Mouse (Mus musculus) midbrain, postnatal 0 days (tissue): ENCODE results near the gene Dnah11. TPM values are rescaled to one million over a fixed set of nuclear protein-coding genes. Genes with fewer than 3 reads are reported as not detected.

Source experiments
- ATAC-seq: fragments of 200-750 bp; cut with Nextera tagmentation; 2 replicates; pipeline ENCODE4 v1.8.0; 2017; ENCODE audit warnings: moderate number of reproducible peaks, mild to moderate bottlenecking, moderate TSS enrichment, moderate library complexity; ENCODE audit not compliant: low FRiP score
- DNase-seq: peaks from one replicate; pipeline ENCODE4 v3.0.0-alpha.2; 2015; ENCODE audit warnings: low spot score
- H3K27ac ChIP-seq: fragments of 300-500 bp; sonication (generic); 2 replicates; pipeline ENCODE4 v1.5.1; 2014; ENCODE audit warnings: low read depth, mild to moderate bottlenecking, low read length, mixed read lengths
- H3K27me3 ChIP-seq: fragments of 300-500 bp; sonication (generic); 2 replicates; pipeline ENCODE4 v1.6.1; 2014; ENCODE audit warnings: low read length, control low read depth, mixed read lengths; ENCODE audit not compliant: insufficient read depth
- H3K36me3 ChIP-seq: fragments of 300-500 bp; sonication (generic); 2 replicates; pipeline ENCODE4 v1.6.1; 2014; ENCODE audit warnings: low read length, control low read depth, mixed read lengths; ENCODE audit not compliant: insufficient read depth
- H3K4me1 ChIP-seq: fragments of 300-500 bp; sonication (generic); 2 replicates; pipeline ENCODE4 v1.6.1; 2014; ENCODE audit warnings: mild to moderate bottlenecking, control low read depth, antibody characterized with exemption, low read length, mixed read lengths; ENCODE audit not compliant: insufficient read depth
- H3K4me2 ChIP-seq: fragments of 300-500 bp; sonication (generic); 2 replicates; pipeline ENCODE4 v1.6.1; 2014; ENCODE audit warnings: low read depth, mild to moderate bottlenecking, low read length, mixed read lengths; ENCODE audit not compliant: poor library complexity, severe bottlenecking
- H3K4me3 ChIP-seq: fragments of 300-500 bp; sonication (generic); 2 replicates; pipeline ENCODE4 v1.5.1; 2014; ENCODE audit warnings: low read depth, mild to moderate bottlenecking, low read length, moderate library complexity
- H3K9ac ChIP-seq: fragments of 300-500 bp; sonication (generic); replicated peaks from 2 replicates; pipeline ENCODE4 v1.6.1; 2014; ENCODE audit warnings: mild to moderate bottlenecking, low read length, moderate library complexity, mixed read lengths; ENCODE audit not compliant: poor library complexity, severe bottlenecking
- H3K9me3 ChIP-seq: fragments of 300-500 bp; sonication (generic); 2 replicates; pipeline ENCODE4 v1.6.1; 2016; ENCODE audit warnings: low read length, control low read depth
- CTCF ChIP-seq: IDR thresholded peaks from 2 replicates; pipeline ENCODE4 v1.5.1; 2016; ENCODE audit warnings: antibody characterized with exemption, mild to moderate bottlenecking
- WGBS: fragments of 180-500 bp; shearing (Covaris S2); extraction: QIAGEN DNeasy Blood & Tissue Kit; methylation state at CpG from one replicate; pipeline ENCODE4 v1.1.7; 2014; 5-methylcytosine and 5-hydroxymethylcytosine counted together
- polyA plus RNA-seq: library from polyadenylated mRNA; unstranded; fragments of >200 nt; fragmentation: Nextera tagmentation; extraction: Ambion mirVana; gene quantifications from 2 replicates; pipeline ENCODE4 v1.2.1, GENCODE M21; 2015
- total RNA-seq: library from RNA; depleted of rRNA; stranded (reverse); fragments of >200 nt; gene quantifications from 2 replicates; pipeline ENCODE4 v1.2.3, GENCODE M21; 2014

The Dnah11 gene
- total and polyA plus RNA-seq, 2 experiments from 2014 or later = 0.25 to 1.4 TPM

- H3K4me3 ChIP-seq = no peak overlapping the region
- 83% methylated on average over 5 of the region's 5 CpGs for WGBS
- H3K27ac ChIP-seq = no peak overlapping the region
- no peaks in the 10 kb centered on the region for H3K9me3 ChIP-seq
- H3K9ac ChIP-seq = no peak overlapping the region
- H3K27me3 ChIP-seq = no peaks in the 10 kb centered on the region
- no peaks in the 10 kb centered on the region for H3K4me1 ChIP-seq
- TF ChIP-seq CTCF = no peak
- H3K4me2 ChIP-seq = no peak overlapping the region
- H3K36me3 ChIP-seq = no peaks in the 10 kb centered on the region
- DNase-seq (no peak), ATAC-seq (no peak)
These were observed 41.9 kb downstream of the Dnah11 start for GRCm38 (mm10) chr12:118156986-118157385.

- H3K36me3 ChIP-seq = no peaks in the 10 kb centered on the region
- no peaks in the 10 kb centered on the region for H3K4me1 ChIP-seq
- TF ChIP-seq CTCF = no peak
- no peaks in the 10 kb centered on the region for H3K9me3 ChIP-seq
- no peak overlapping the region for H3K4me2 ChIP-seq
- H3K27me3 ChIP-seq = no peaks in the 10 kb centered on the region
- ATAC-seq = no peak
- H3K4me3 ChIP-seq = no peak overlapping the region
- no peak overlapping the region for H3K9ac ChIP-seq
- no peak overlapping the region for H3K27ac ChIP-seq
- 86% methylated on average over 2 of the region's 2 CpGs for WGBS
- DNase-seq = no peak
These were observed 51.3 kb downstream of the Dnah11 start for GRCm38 (mm10) chr12:118147521-118148033.

DNA sequence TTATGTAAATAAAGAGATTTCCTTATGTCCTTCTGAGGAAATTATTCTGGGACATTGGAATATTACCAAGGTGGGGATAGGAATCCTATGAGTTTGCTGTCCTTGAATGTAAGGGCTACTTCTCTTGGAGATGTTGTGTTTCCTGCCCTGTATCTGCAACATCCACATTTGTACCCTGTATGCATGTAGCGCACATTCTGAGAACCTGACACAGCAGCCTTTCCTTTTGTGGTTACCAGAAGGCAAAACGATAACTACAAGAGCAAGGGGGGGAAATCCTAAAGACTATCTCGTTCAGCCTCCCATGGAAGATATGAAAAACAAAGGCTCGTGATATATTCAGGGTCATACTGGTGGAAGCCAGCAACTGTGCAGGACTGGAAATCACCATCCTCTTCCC, 70.7 kb downstream of the Dnah11 start:
- WGBS = 91% methylated on average over 4 of the region's 4 CpGs
- no peak for DNase-seq
- Histone ChIP-seq H3K4me2 (no peak overlapping the region), H3K4me1 (no peaks in the 10 kb centered on the region), H3K27me3 (no peaks in the 10 kb centered on the region), H3K36me3 (no peaks in the 10 kb centered on the region), H3K27ac (no peak overlapping the region), H3K4me3 (no peak overlapping the region), H3K9me3 (no peaks in the 10 kb centered on the region), H3K9ac (no peak overlapping the region)
- TF ChIP-seq CTCF = no peak
- ATAC-seq = no peak

DNA sequence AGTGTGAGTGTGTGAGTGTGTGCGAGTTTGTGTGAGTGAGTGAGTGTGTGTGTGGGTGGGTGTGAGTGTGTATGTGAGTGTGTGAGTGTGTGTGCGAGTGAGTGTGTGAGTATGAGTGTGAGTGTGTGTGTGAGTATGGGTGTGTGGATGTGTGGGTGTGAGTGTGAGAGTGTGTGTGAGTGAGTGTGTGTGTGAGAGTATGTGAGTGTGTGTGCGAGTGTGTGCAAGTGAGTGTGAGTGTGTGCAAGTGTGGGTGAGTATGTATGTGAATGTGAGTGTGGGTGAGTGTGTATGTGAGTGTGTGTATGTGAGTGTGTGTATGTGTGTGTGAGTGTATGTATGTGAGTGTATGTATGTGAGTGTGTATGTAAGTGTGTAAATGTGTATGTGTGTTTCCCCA, 79.2 kb downstream of the Dnah11 start:
- H3K9me3 ChIP-seq = no peaks in the 10 kb centered on the region
- H3K27ac ChIP-seq = no peak overlapping the region
- no peak overlapping the region for H3K4me3 ChIP-seq
- ATAC-seq = no peak
- no peak for TF ChIP-seq CTCF
- H3K9ac ChIP-seq = no peak overlapping the region
- DNase-seq = no peak
- no peaks in the 10 kb centered on the region for H3K4me1 ChIP-seq
- 99% methylated on average over 3 of the region's 3 CpGs for WGBS
- no peaks in the 10 kb centered on the region for H3K27me3 ChIP-seq
- no peak overlapping the region for H3K4me2 ChIP-seq
- H3K36me3 ChIP-seq = no peaks in the 10 kb centered on the region

DNA sequence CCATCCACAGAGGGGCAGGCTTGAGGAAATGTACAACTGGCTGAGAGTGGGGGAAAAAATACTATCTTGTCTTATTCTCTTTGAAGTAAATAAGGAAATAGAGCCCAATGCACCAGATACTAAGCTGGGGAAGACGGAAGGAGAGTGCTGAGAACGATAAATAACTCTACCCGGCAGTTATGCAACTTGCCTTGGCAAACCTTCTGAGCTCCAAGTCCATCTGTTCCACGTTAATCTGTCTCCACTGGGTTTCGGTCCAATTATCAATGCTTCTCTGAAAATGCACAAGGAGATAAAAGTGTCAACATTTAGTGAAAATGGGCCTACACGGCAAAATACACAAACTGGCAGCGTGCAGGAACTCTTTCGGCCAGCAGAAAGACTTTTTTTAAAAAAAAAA, 86.2 kb downstream of the Dnah11 start:
- Histone ChIP-seq H3K36me3 (no peaks in the 10 kb centered on the region), H3K27me3 (no peaks in the 10 kb centered on the region), H3K27ac (no peak overlapping the region), H3K4me3 (no peak overlapping the region), H3K4me1 (no peaks in the 10 kb centered on the region), H3K4me2 (no peak overlapping the region), H3K9me3 (no peaks in the 10 kb centered on the region), H3K9ac (no peak overlapping the region)
- no peak for TF ChIP-seq CTCF
- DNase-seq (no peak), ATAC-seq (no peak)
- WGBS = 74% methylated on average over 8 of the region's 8 CpGs

DNA sequence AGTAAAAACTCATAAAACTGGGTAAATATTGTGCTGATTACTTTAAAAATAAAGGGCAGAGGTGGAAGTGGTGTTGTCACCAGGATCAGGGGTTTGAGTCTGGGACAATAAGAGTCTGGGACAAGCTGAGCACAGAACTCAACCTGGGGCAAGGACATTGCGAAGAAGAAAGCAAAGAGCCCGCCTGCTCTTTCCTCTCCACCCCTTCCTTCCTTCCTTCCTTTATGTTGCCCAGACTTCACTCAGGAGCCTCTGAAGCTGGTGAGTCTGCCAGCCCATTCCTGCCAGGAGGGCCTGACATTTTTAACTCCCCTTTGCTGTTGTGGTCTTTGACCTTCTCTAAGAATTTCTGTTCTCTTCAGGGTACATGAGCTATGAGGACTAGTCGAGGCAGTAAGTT, 86.9 kb downstream of the Dnah11 start:
- Histone ChIP-seq H3K27ac (no peak overlapping the region), H3K27me3 (no peaks in the 10 kb centered on the region), H3K36me3 (no peaks in the 10 kb centered on the region), H3K4me3 (no peak overlapping the region), H3K4me1 (no peaks in the 10 kb centered on the region), H3K9ac (no peak overlapping the region), H3K9me3 (no peaks in the 10 kb centered on the region), H3K4me2 (no peak overlapping the region)
- WGBS = 85% methylated on average over 3 of the region's 3 CpGs
- ATAC-seq (no peak), DNase-seq (no peak)
- TF ChIP-seq CTCF = no peak
